Mouse (Mus musculus) cortical plate, adult 2 months (tissue): ENCODE data around the gene Insr. TPM values are rescaled to one million over a fixed set of nuclear protein-coding genes. Genes with fewer than 3 reads are reported as not detected.
"Not testable (repeated sequence)": the region's sequence is repeated elsewhere in the genome, so short reads cannot be mapped to it uniquely, and the experiment has no call there.

ENCODE experiments used
- H3K27ac ChIP-seq: fragments of 200-500 bp; 2 replicates; pipeline ENCODE4 v1.5.1; 2012; ENCODE audit warnings: low read length, control low read depth, inconsistent platforms; ENCODE audit not compliant: insufficient read depth
- H3K4me1 ChIP-seq: fragments of 200-500 bp; 2 replicates; pipeline ENCODE4 v1.6.1; 2011; ENCODE audit warnings: low read length; ENCODE audit not compliant: control insufficient read depth, insufficient read depth
- H3K4me3 ChIP-seq: fragments of 200-500 bp; 2 replicates; pipeline ENCODE4 v1.5.1; 2011; ENCODE audit warnings: mild to moderate bottlenecking, low read length, control low read depth; ENCODE audit not compliant: insufficient read depth
- CTCF ChIP-seq: fragments of 200-500 bp; IDR thresholded peaks from 2 replicates; pipeline ENCODE4 v1.5.1; 2011; ENCODE audit warnings: mild to moderate bottlenecking, control low read depth, low read length; ENCODE audit not compliant: insufficient read depth; ENCODE audit errors: extremely low read depth
- POLR2A ChIP-seq: fragments of 200-500 bp; IDR thresholded peaks from 2 replicates; pipeline ENCODE4 v1.6.1; 2011; ENCODE audit warnings: mild to moderate bottlenecking, low read length, control low read depth; ENCODE audit not compliant: insufficient read depth; ENCODE audit errors: extremely low read depth
- polyA plus RNA-seq: library from polyadenylated mRNA; depleted of rRNA; stranded (reverse); fragments of >200 nt; gene quantifications from 2 replicates; pipeline ENCODE4 v1.2.3, GENCODE M21; 2012

Gene Insr
- polyA plus RNA-seq, 1 experiment: 15.1 TPM

DNA sequence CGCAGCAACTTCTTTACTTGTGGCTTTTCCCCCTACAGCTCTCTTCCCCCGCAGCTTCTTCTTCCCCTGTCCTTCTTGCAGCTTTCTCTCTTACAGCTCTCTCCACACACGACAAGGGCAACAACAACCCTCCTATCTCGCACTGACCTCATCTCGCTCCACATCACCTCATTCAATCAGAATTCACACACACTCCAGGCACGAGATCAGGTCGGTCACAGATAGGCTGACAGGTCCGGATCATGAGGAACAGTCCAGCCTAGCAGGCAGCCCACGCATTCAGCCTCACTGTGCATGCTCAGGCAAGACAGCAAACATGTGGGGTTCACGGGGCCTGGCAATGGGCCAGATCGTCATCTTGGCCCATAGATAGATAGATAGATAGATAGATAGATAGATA, 30.2 kb upstream of the Insr start:
- Histone ChIP-seq H3K27ac (no peak overlapping the region), H3K4me1 (no peaks in the 10 kb centered on the region), H3K4me3 (no peak overlapping the region)
- no peak for TF ChIP-seq POLR2A
- TF ChIP-seq CTCF: no peak

GRCm38 (mm10) chr8:3308205-3308800, 28.9 kb upstream of the Insr start:
- H3K4me1 ChIP-seq, H3K4me3 ChIP-seq, H3K27ac ChIP-seq: not testable (repeated sequence)

DNA sequence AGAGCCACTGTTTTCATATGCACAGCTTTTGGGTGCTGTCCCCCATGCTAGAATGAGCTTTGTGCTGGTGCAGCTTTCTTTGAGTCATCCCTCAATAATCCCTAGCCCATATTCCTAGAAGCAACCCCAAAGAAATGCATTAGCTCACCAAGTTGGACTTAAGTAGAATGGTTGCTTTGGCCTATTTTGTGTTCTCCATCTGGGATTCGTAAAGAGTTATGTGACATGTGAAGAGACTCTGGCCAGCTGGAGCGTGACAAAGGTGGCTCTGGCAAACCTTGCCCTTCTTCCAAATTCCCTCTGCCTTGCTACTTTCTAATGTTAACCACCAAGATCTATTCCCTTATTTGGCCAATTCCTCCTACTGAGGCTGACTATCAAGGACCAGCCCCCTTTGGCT, 22.7 kb upstream of the Insr start:
- no peak overlapping the region for H3K4me3 ChIP-seq
- TF ChIP-seq POLR2A: no peak
- TF ChIP-seq CTCF: no peak

DNA sequence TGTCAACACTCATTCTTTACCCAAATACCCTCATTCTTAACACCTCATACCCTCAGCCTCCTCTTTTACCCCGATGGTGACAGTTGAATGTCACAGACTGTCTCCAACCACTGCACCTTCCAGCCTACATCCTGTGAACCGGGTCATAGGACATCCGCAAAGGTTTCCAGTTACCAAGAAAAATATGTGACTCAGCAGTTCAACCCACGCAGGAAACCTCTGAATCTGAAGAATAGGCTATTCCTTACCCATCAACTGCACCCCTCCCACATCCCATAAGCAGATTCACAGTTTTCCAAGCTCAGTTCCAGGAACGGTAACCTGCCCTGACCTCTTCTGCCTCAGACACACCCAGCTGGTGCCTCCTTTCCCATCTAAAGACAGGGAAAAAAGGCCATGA, 19.9 kb upstream of the Insr start:
- H3K27ac ChIP-seq: no peak overlapping the region
- TF ChIP-seq CTCF (no peak), POLR2A (no peak)
- no peak overlapping the region for H3K4me3 ChIP-seq
- H3K4me1 ChIP-seq: no peaks in the 10 kb centered on the region

More for the DNA sequence above, 22.7 kb upstream of the Insr start:
- Histone ChIP-seq H3K4me1 (no peaks in the 10 kb centered on the region), H3K27ac (no peak overlapping the region)

DNA sequence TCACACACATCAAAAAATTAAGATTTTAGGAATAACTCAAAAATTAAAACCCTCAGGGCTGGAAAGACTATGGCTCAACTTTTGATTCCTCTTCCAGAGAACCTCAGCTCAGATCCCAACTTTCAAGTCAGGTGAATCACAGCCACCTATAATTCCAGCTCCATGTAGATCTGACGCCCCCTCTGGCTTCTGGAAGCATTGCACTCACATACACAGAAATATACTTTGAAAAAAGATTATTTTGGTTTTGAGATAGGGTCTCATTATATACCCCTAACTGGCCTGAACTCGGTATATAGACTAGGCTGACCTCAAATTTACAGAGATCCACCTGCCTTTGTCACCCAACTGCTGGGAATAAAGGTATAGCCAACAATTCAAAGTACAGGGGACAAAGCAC, 6.4 kb upstream of the Insr start:
- H3K4me1 ChIP-seq: no peaks in the 10 kb centered on the region
- no peak overlapping the region for H3K27ac ChIP-seq
- no peak overlapping the region for H3K4me3 ChIP-seq
- TF ChIP-seq CTCF (no peak), POLR2A (no peak)

GRCm38 (mm10) chr8:3284656-3285055, 5.2 kb upstream of the Insr start:
- Histone ChIP-seq H3K4me1 (no peaks in the 10 kb centered on the region), H3K27ac (no peak overlapping the region), H3K4me3 (no peak overlapping the region)
- TF ChIP-seq POLR2A (no peak), CTCF (no peak)

- Histone ChIP-seq H3K4me3 (no peak overlapping the region), H3K27ac (no peak overlapping the region), H3K4me1 (peaks cover 6% of the 10 kb centered on the region)
- no peak for TF ChIP-seq POLR2A
- TF ChIP-seq CTCF: no peak
These were observed 1.9 kb upstream of the Insr start for GRCm38 (mm10) chr8:3281296-3281695.

GRCm38 (mm10) chr8:3280266-3280910, 971 bp upstream of the Insr start:
- H3K27ac ChIP-seq: no peak overlapping the region
- no peak for TF ChIP-seq CTCF
- no peak for TF ChIP-seq POLR2A
- no peak overlapping the region; the same call in 1 of the 2 replicates for H3K4me3 ChIP-seq
- H3K4me1 ChIP-seq: peaks cover 8% of the 10 kb centered on the region

- TF ChIP-seq POLR2A (no peak), CTCF (no peak)
- Histone ChIP-seq H3K4me1 (peaks cover 12% of the 10 kb centered on the region), H3K27ac (no peak overlapping the region), H3K4me3 (peak overlapping the region; percentile 98)
These were observed 282 bp upstream of the Insr start for GRCm38 (mm10) chr8:3279721-3280077.

DNA sequence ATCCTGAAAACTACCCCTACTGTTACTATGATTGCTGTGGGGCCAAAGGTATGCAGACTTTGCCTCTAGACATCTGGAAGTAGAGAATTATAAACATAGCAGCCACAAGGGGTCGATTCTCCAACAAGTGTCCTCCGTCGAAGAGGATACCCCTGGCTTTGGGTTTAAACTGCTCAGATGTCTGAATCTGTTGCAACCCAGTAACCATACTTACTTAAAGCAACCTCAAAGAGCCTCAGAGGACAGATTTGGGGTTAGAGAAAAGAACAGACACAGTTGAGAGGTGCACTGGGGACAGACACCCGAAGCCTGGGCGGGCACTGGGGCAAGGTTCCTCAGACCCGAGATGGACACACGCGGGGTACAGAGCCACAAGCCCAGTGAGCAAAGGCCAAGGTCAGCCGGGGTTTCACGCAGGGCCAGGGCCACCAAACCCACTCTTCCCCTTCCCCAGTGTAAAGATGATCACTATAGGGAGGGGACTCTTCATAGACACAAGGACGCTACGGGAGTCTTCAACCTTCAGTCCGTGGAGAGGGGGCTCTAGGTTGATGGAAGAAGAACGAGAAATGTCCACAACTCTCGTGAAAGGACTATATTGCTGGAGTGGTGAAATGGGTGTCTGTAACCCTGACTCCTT, 1.1 kb downstream of the Insr start:
- Histone ChIP-seq H3K27ac (peak overlapping the region; percentile 96; the same call in 1 of the 2 replicates), H3K4me1 (peaks cover 12% of the 10 kb centered on the region), H3K4me3 (peak overlapping the region; percentile 98)
- TF ChIP-seq CTCF: no peak
- no peak for TF ChIP-seq POLR2A
